Comparison of ENCODE assay signal across 22 mouse cellular contexts in genomic region chr2:138236149-138236548, GRCm38 (mm10). TPM values are rescaled to one million over a fixed set of nuclear protein-coding genes. Genes with fewer than 3 reads are reported as not detected.
A peak's percentile ranks its signal among the peaks of the same experiment; 100 is the strongest.
DNase-seq lines count a peak whose midpoint lies in the region; ATAC-seq and TF ChIP-seq lines count a peak whose summit lies in the region.
"Had no signal": no experiment of that assay in that cellular context is flagged by ENCODE, and none has a peak within 500 bp of the region (broad histone marks: within the 10 kb centered on the region; RNA-seq: fewer than 3 reads in every experiment).

No protein-coding gene starts in this region.

- 69% methylated on average over 2 of the region's 2 CpGs for WGBS in liver, postnatal 0 days (ENCODE audit: insufficient replicate concordance)
- WGBS in liver, embryonic 11.5 days, result 69% methylated on average over 2 of the region's 2 CpGs
- WGBS in lung, embryonic 15.5 days, result 33% methylated on average over 2 of the region's 2 CpGs
- 51% methylated on average over 2 of the region's 2 CpGs for WGBS in lung, adult 2 months
- 40% methylated on average over 2 of the region's 2 CpGs for WGBS in stomach, postnatal 0 days

- H3K4me2 ChIP-seq in liver, postnatal 0 days (ENCODE audit: low read depth, low read length), result no peak overlapping the region
- H3K4me2 ChIP-seq in liver, embryonic 11.5 days, result no peak overlapping the region
- H3K4me2 ChIP-seq in lung, embryonic 15.5 days, result no peak overlapping the region
- no peak overlapping the region for H3K4me2 ChIP-seq in stomach, postnatal 0 days (replicated peaks; ENCODE audit: low read depth)
- H3K4me2 ChIP-seq: embryonic facial prominence, embryonic 13.5 days; embryonic facial prominence, embryonic 15.5 days; forebrain, embryonic 12.5 days had no signal

- DNase-seq in liver, postnatal 0 days, result no peak
- no peak for DNase-seq in liver, embryonic 11.5 days (ENCODE audit: low spot score)
- no peak for DNase-seq in lung, adult 2 months
- DNase-seq in stomach, postnatal 0 days (ENCODE audit: low spot score), result no peak
- DNase-seq in ovary, postnatal 36 days (ENCODE audit: low spot score), result no peak
- DNase-seq: adrenal gland, adult 2 months; adrenal gland, postnatal 10 days; adrenal gland, postnatal 25 days; cerebellum, adult 11 months; cerebellum, adult 18-20 months; cerebellum, adult 8-10 months; cerebellum, adult 9-11 months; cerebellum, postnatal 14 days; cerebellum, postnatal 36 days; embryo, embryonic 11 days had no signal

- no peaks in the 10 kb centered on the region for H3K27me3 ChIP-seq in liver, postnatal 0 days (ENCODE audit: insufficient read depth, low read length)
- H3K27me3 ChIP-seq in liver, embryonic 11.5 days (replicated peaks; ENCODE audit: control insufficient read depth, insufficient read depth, low read length), result no peaks in the 10 kb centered on the region
- no peaks in the 10 kb centered on the region for H3K27me3 ChIP-seq in lung, embryonic 15.5 days
- no peaks in the 10 kb centered on the region for H3K27me3 ChIP-seq in stomach, postnatal 0 days (ENCODE audit: control insufficient read depth, insufficient read depth, low read length)
- H3K27me3 ChIP-seq: embryonic facial prominence, embryonic 13.5 days; embryonic facial prominence, embryonic 15.5 days; forebrain, embryonic 12.5 days had no signal

- no peaks in the 10 kb centered on the region for H3K9me3 ChIP-seq in liver, postnatal 0 days (ENCODE audit: low read length)
- no peaks in the 10 kb centered on the region for H3K9me3 ChIP-seq in liver, embryonic 11.5 days (ENCODE audit: control insufficient read depth, low read length)
- H3K9me3 ChIP-seq in lung, embryonic 15.5 days, result no peaks in the 10 kb centered on the region
- no peaks in the 10 kb centered on the region for H3K9me3 ChIP-seq in stomach, postnatal 0 days (ENCODE audit: control insufficient read depth, low read length)
- H3K9me3 ChIP-seq: embryonic facial prominence, embryonic 13.5 days; embryonic facial prominence, embryonic 15.5 days; forebrain, embryonic 10.5 days; forebrain, embryonic 12.5 days had no signal

- no peak overlapping the region for H3K4me3 ChIP-seq in liver, postnatal 0 days (ENCODE audit: low read depth, low read length)
- H3K4me3 ChIP-seq in liver, embryonic 11.5 days (ENCODE audit: low read depth, low read length), result no peak overlapping the region
- no peak overlapping the region for H3K4me3 ChIP-seq in lung, embryonic 15.5 days
- no peak overlapping the region for H3K4me3 ChIP-seq in lung, adult 2 months (replicated peaks; ENCODE audit: extremely low read depth, low read depth, low read length)
- no peak overlapping the region for H3K4me3 ChIP-seq in stomach, postnatal 0 days (ENCODE audit: low read depth, low read length)
- H3K4me3 ChIP-seq: embryonic facial prominence, embryonic 13.5 days; embryonic facial prominence, embryonic 15.5 days; erythroblast, embryonic 14.5 days; forebrain, embryonic 10.5 days; forebrain, embryonic 12.5 days had no signal

- no peak for ATAC-seq in liver, postnatal 0 days
- ATAC-seq in liver, embryonic 11.5 days (replicated peaks; ENCODE audit: low FRiP score), result no peak
- peak; percentile 69; the same call in 1 of the 2 replicates for ATAC-seq in lung, embryonic 15.5 days (ENCODE audit: borderline replicate concordance, extremely low read depth, low FRiP score, low TSS enrichment)
- peak; percentile 73 for ATAC-seq in stomach, postnatal 0 days (ENCODE audit: low FRiP score, low TSS enrichment)
- ATAC-seq: forebrain, embryonic 14.5 days had no signal

- no peak overlapping the region for H3K9ac ChIP-seq in liver, postnatal 0 days (replicated peaks)
- H3K9ac ChIP-seq in liver, embryonic 11.5 days (ENCODE audit: low read depth, low read length), result no peak overlapping the region
- no peak overlapping the region for H3K9ac ChIP-seq in lung, embryonic 15.5 days
- no peak overlapping the region for H3K9ac ChIP-seq in stomach, postnatal 0 days (ENCODE audit: low read length)
- H3K9ac ChIP-seq: embryonic facial prominence, embryonic 13.5 days; embryonic facial prominence, embryonic 15.5 days; forebrain, embryonic 12.5 days had no signal

- TF ChIP-seq CTCF in liver, postnatal 0 days (IDR thresholded peaks at IDR 0.05; ENCODE audit: low read depth), result no peak
- no peak for TF ChIP-seq CTCF in lung, adult 2 months (IDR thresholded peaks at IDR 0.05; ENCODE audit: insufficient read depth, low read length)
- no peak for TF ChIP-seq CTCF in stomach, postnatal 0 days (IDR thresholded peaks at IDR 0.05; ENCODE audit: low read depth)

- TF ChIP-seq POLR2A in lung, adult 2 months (IDR thresholded peaks at IDR 0.05; ENCODE audit: borderline replicate concordance, extremely low read depth, low read depth, low read length), result no peak

- no peak overlapping the region for H3K27ac ChIP-seq in liver, postnatal 0 days (ENCODE audit: low read depth)
- H3K27ac ChIP-seq in liver, embryonic 11.5 days (ENCODE audit: low read depth, low read length), result no peak overlapping the region
- no peak overlapping the region for H3K27ac ChIP-seq in lung, embryonic 15.5 days
- H3K27ac ChIP-seq in stomach, postnatal 0 days (replicated peaks), result no peak overlapping the region
- H3K27ac ChIP-seq: embryonic facial prominence, embryonic 13.5 days; embryonic facial prominence, embryonic 15.5 days; forebrain, embryonic 10.5 days; forebrain, embryonic 12.5 days had no signal

- TF ChIP-seq EP300 in liver, postnatal 0 days (IDR thresholded peaks at IDR 0.05; ENCODE audit: low read depth), result peak; percentile 42; the same call in 1 of the 2 replicates
- no peak for TF ChIP-seq EP300 in stomach, postnatal 0 days (optimal IDR thresholded peaks at IDR 0.05)

- H3K36me3 ChIP-seq in liver, postnatal 0 days (replicated peaks; ENCODE audit: insufficient read depth, low read length), result no peaks in the 10 kb centered on the region
- no peaks in the 10 kb centered on the region for H3K36me3 ChIP-seq in liver, embryonic 11.5 days (ENCODE audit: control insufficient read depth, insufficient read depth, low read length)
- H3K36me3 ChIP-seq in lung, embryonic 15.5 days, result no peaks in the 10 kb centered on the region
- no peaks in the 10 kb centered on the region for H3K36me3 ChIP-seq in stomach, postnatal 0 days (ENCODE audit: control insufficient read depth, insufficient read depth, low read length)
- H3K36me3 ChIP-seq: embryonic facial prominence, embryonic 13.5 days; embryonic facial prominence, embryonic 15.5 days; forebrain, embryonic 10.5 days; forebrain, embryonic 12.5 days had no signal

- H3K4me1 ChIP-seq in liver, postnatal 0 days (ENCODE audit: insufficient read depth), result no peaks in the 10 kb centered on the region
- H3K4me1 ChIP-seq in liver, embryonic 11.5 days (replicated peaks; ENCODE audit: control insufficient read depth, insufficient read depth, low read length), result no peaks in the 10 kb centered on the region
- H3K4me1 ChIP-seq in lung, embryonic 15.5 days, result peaks cover 2% of the 10 kb centered on the region; the same call in 1 of the 2 replicates
- no peaks in the 10 kb centered on the region for H3K4me1 ChIP-seq in lung, adult 2 months (ENCODE audit: control insufficient read depth, insufficient read depth, low read length)
- no peaks in the 10 kb centered on the region for H3K4me1 ChIP-seq in stomach, postnatal 0 days (replicated peaks; ENCODE audit: control insufficient read depth, insufficient read depth)
- H3K4me1 ChIP-seq: embryonic facial prominence, embryonic 13.5 days; embryonic facial prominence, embryonic 15.5 days; forebrain, embryonic 10.5 days; forebrain, embryonic 12.5 days had no signal

RNA-seq across cellular contexts. Expression of gene Btbd3, which starts 20.2 kb away (rescaled TPM):
- 2.0 and 2.2 TPM in 2 replicates for polyA plus RNA-seq in liver, postnatal 0 days (2015; fragmentation: Nextera tagmentation; extraction: Ambion mirVana)
- polyA plus RNA-seq in liver, embryonic 11.5 days (2014; fragmentation: Nextera tagmentation; extraction: Ambion mirVana), result 8.2 and 8.8 TPM in 2 replicates
- polyA plus RNA-seq in lung, embryonic 15.5 days (2015; fragmentation: Nextera tagmentation; extraction: Ambion mirVana), result 35.6 and 35.8 TPM in 2 replicates
- 18.5 and 27.9 TPM in 2 replicates for polyA plus RNA-seq in lung, adult 2 months (2012; rRNA removed)
- polyA plus RNA-seq in stomach, postnatal 0 days (2015; fragmentation: Nextera tagmentation; extraction: Ambion mirVana), result 23.7 and 24.7 TPM in 2 replicates
- polyA plus RNA-seq: erythroblast, embryonic 14.5 days had no signal

Comparison
In these comparisons a context has a peak if more than half of its experiments do, and no peak if none do; other contexts are left out.
1. ATAC-seq: peak in lung, embryonic 15.5 days (single experiment) and stomach, postnatal 0 days (single experiment); none in liver, postnatal 0 days (single experiment) and liver, embryonic 11.5 days (single experiment).